27 mouse cellular contexts compared by ENCODE assay signal in genomic region chr15:42225006-42225405, GRCm38 (mm10).
DNase-seq lines count a peak whose midpoint lies in the region; ATAC-seq and TF ChIP-seq lines count a peak whose summit lies in the region.
"Had no signal": no experiment of that assay in that cellular context is flagged by ENCODE, and none has a peak within 500 bp of the region (broad histone marks: within the 10 kb centered on the region; RNA-seq: fewer than 3 reads in every experiment).

No protein-coding gene starts in this region.

- no peak overlapping the region for H3K4me2 ChIP-seq in kidney, embryonic 15.5 days
- H3K4me2 ChIP-seq in kidney, postnatal 0 days (ENCODE audit: low read length) = no peak overlapping the region
- H3K4me2 ChIP-seq: embryonic facial prominence, embryonic 12.5 days; forebrain, embryonic 12.5 days had no signal

- peak; percentile 10 for DNase-seq in embryo, embryonic 10.5 days (ENCODE audit: low spot score)
- DNase-seq in embryo, embryonic 11 days = no peak
- DNase-seq in kidney, postnatal 14 days = no peak
- DNase-seq in kidney, postnatal 0 days (ENCODE audit: low spot score) = peak; percentile 84
- no peak for DNase-seq in kidney, postnatal 36 days
- peak; percentile 10 for DNase-seq in mesoderm, embryonic 11.5 days (ENCODE audit: low read depth, low spot score)
- DNase-seq in forebrain, embryonic 10.5 days (ENCODE audit: extremely low spot score, low spot score) = no peak
- DNase-seq: adrenal gland, adult 8-10 months; adrenal gland, postnatal 14 days; adrenal gland, postnatal 36 days; B cell, adult 2 months; cerebellum, adult 11-12 months; cerebellum, adult 2 months; cerebellum, adult 9-10 months; cerebellum, postnatal 10 days; cerebellum, postnatal 25 days had no signal

- 32% methylated on average over 1 of the region's 1 CpGs for WGBS in kidney, embryonic 15.5 days
- 15% methylated on average over 1 of the region's 1 CpGs for WGBS in kidney, postnatal 0 days
- 86% methylated on average over 1 of the region's 1 CpGs for WGBS in forebrain, embryonic 10.5 days

- H3K27me3 ChIP-seq in kidney, embryonic 15.5 days = no peaks in the 10 kb centered on the region
- H3K27me3 ChIP-seq in kidney, postnatal 0 days (ENCODE audit: insufficient read depth, low read length) = no peaks in the 10 kb centered on the region
- H3K27me3 ChIP-seq in forebrain, embryonic 10.5 days (ENCODE audit: poor library complexity, severe bottlenecking) = no peaks in the 10 kb centered on the region
- H3K27me3 ChIP-seq: CH12.LX; embryonic facial prominence, embryonic 12.5 days; forebrain, embryonic 12.5 days; Patski had no signal

- no peaks in the 10 kb centered on the region for H3K36me3 ChIP-seq in kidney, embryonic 15.5 days
- no peaks in the 10 kb centered on the region for H3K36me3 ChIP-seq in kidney, postnatal 0 days (ENCODE audit: insufficient read depth, low read length)
- H3K36me3 ChIP-seq in forebrain, embryonic 10.5 days (replicated peaks) = no peaks in the 10 kb centered on the region
- H3K36me3 ChIP-seq: embryonic facial prominence, embryonic 10.5 days; embryonic facial prominence, embryonic 12.5 days; forebrain, embryonic 12.5 days; G1E had no signal

- TF ChIP-seq CTCF in kidney, postnatal 0 days (IDR thresholded peaks at IDR 0.05; ENCODE audit: low read depth) = no peak

- H3K4me3 ChIP-seq in kidney, embryonic 15.5 days (replicated peaks) = no peak overlapping the region
- H3K4me3 ChIP-seq in kidney, postnatal 0 days (replicated peaks; ENCODE audit: low read depth, low read length) = no peak overlapping the region
- H3K4me3 ChIP-seq in forebrain, embryonic 10.5 days = no peak overlapping the region
- H3K4me3 ChIP-seq: embryonic facial prominence, embryonic 10.5 days; embryonic facial prominence, embryonic 12.5 days; forebrain, embryonic 12.5 days had no signal

- ATAC-seq in kidney, embryonic 15.5 days (replicated peaks; ENCODE audit: low FRiP score) = peak; percentile 79
- peak; percentile 68 for ATAC-seq in kidney, postnatal 0 days (replicated peaks; ENCODE audit: low FRiP score, low read depth)
- ATAC-seq: activated CD4-positive, CD25-positive, alpha-beta regulatory T cell, adult 4 months; CD4-positive, CD25-positive, alpha-beta regulatory T cell, adult 4 months; forebrain, embryonic 14.5 days; forebrain, embryonic 16.5 days; Patski had no signal

- H3K4me1 ChIP-seq in kidney, embryonic 15.5 days = no peaks in the 10 kb centered on the region
- H3K4me1 ChIP-seq in kidney, postnatal 0 days (replicated peaks; ENCODE audit: insufficient read depth, low read length) = no peaks in the 10 kb centered on the region
- H3K4me1 ChIP-seq in forebrain, embryonic 10.5 days = no peaks in the 10 kb centered on the region
- H3K4me1 ChIP-seq: embryonic facial prominence, embryonic 10.5 days; embryonic facial prominence, embryonic 12.5 days; forebrain, embryonic 12.5 days had no signal

- 0 out of 2 replicates have a peak overlapping the region, but pooled peaks have one; percentile 7 for H3K27ac ChIP-seq in kidney, embryonic 15.5 days
- H3K27ac ChIP-seq in kidney, postnatal 0 days = no peak overlapping the region
- H3K27ac ChIP-seq in forebrain, embryonic 10.5 days = no peak overlapping the region
- H3K27ac ChIP-seq: embryonic facial prominence, embryonic 10.5 days; embryonic facial prominence, embryonic 12.5 days; forebrain, embryonic 12.5 days had no signal

- no peaks in the 10 kb centered on the region for H3K9me3 ChIP-seq in kidney, embryonic 15.5 days (replicated peaks)
- H3K9me3 ChIP-seq in kidney, postnatal 0 days (replicated peaks; ENCODE audit: low read length) = no peaks in the 10 kb centered on the region
- no peaks in the 10 kb centered on the region for H3K9me3 ChIP-seq in forebrain, embryonic 10.5 days
- H3K9me3 ChIP-seq: embryonic facial prominence, embryonic 10.5 days; embryonic facial prominence, embryonic 12.5 days; forebrain, embryonic 12.5 days; G1E had no signal

- no peak overlapping the region for H3K9ac ChIP-seq in kidney, embryonic 15.5 days
- H3K9ac ChIP-seq in kidney, postnatal 0 days (ENCODE audit: low read depth, low read length) = no peak overlapping the region
- H3K9ac ChIP-seq: embryonic facial prominence, embryonic 12.5 days; forebrain, embryonic 12.5 days had no signal

Comparison
In these comparisons a context has a peak if more than half of its experiments do, and no peak if none do; other contexts are left out.
1. DNase-seq: peak in embryo, embryonic 10.5 days (single experiment), kidney, postnatal 0 days (single experiment) and mesoderm, embryonic 11.5 days (single experiment); none in embryo, embryonic 11 days (single experiment), kidney, postnatal 14 days (single experiment), kidney, postnatal 36 days (0 of 2) and forebrain, embryonic 10.5 days (single experiment).